Mouse (Mus musculus) T-helper 2 cell (primary cell): ENCODE data around the gene Ptprs.

Experiments
- in situ Hi-C: fragments of 300-600 bp; cut with MboI, MseI; formaldehyde crosslinking; loops from one replicate; pipeline ENCODE4 v1.15.1; 2025; ENCODE audit warnings: high pct_unique_total_duplicates

Ptprs gene

DNA sequence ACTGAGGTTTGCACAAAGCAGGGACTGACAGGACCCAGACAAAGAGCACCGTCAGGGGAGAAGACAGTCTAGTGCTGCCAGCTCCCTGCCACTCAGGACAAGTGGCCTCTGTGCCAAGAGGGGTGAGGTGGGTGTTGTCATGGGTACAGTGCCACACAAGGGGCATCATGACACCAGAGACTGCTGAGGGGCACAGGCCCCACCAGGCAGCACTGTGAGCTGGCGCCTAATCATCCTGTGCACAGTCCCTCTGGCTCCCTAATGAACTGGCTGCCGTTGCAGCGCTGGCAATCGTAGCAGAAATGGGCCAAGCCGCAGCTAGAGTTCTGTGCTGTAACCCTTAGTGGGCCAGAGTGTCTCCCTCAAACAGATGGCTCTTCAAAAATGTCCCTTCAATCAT lies 96.0 kb downstream of the Ptprs start:
- in situ Hi-C loops, result loop anchor here (10.0 kb wide), 1 partner anchor 275 kb away; the partner anchor contains the start of gene Plin4

DNA sequence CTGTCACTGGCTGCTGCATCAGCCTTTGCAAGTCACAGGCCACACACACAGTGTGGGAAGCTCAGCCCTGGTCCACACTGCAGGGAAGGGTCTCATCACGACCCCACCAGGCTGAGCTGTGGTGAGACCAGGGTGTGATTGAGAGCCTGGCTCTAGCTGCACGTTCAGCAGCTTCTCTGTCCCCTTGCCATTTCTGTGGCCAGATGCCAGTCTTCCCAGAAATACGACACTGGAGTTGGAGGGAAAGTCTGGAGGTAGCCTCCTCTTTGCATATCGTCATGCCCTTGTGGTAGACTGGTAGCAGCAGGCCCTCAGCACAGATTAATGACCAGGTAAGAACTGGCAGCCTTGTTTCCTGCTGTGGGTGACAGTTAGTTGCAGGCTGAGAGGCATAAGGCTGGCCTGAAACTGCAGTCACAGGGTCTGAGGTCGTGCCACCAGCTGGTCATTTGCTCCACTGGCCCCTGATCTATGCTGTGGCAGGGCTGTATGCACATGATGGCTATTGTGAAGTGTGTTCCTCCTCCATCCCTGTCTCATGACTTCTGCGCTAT lies 96.9 kb downstream of the Ptprs start:
- in situ Hi-C loops, result no loop called here

DNA sequence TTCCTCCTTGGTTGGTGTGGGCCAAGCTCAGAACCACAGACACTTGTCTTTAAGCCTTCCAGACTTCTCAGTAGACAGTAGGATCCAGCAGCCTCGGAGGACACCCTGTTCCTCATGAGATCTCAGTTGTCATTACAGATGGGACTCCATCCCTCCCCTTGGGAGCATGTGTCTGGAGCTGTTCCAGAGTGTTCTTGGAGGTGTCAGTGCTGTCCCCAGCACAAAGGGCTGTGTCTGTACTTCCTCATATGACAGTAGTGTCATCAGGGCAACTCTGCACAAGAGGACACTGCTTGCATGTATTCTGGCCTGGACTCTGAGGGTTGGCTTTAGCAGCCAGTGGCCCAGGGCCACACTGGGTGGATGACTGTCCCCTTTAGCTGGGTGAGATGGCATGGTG lies 101.4 kb downstream of the Ptprs start:
- in situ Hi-C loops, result no loop called here

DNA sequence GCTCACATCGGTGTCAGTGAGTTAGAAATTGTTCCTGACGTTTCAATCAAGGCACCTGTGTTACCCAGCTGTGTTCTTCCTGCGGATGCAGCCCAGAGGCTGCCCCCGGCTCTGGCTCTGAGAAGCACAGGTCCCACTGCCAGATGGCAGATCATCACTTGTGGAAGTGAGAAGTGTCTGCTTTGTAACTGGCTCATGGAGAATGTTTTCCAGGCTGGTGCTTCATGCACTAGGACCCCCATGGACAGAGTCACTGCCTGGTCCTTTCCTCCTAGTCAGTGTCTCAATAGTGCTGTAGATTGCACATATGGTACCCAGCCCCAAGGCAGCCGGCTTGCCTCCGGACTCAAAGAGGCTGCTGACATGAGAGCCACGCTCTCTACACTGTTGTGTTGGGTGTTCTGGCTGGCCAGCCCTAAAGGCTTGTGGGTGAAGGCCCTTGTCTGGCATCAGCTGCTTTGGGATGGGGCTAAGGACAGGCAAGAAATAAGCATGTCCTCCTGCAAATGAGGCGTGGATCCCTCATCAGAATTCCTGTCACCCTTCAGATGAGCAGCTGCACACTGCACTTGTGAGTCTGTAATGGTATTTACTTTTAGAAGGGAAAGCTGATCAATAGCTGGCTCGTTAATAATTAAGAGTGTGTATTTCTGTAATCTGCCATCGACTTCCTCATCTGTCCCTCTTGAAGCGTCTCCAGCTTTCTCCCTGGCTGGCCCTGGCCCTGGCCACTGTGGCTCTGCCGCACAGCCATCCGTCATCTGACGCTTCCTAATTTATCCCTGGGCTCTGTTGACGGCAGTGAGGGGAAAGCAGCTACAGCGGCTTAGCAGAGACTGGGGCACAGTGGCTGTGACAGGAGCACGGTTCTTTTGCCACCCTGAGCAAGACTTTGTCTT lies 102.9 kb downstream of the Ptprs start:
- in situ Hi-C loops, result no loop called here

DNA sequence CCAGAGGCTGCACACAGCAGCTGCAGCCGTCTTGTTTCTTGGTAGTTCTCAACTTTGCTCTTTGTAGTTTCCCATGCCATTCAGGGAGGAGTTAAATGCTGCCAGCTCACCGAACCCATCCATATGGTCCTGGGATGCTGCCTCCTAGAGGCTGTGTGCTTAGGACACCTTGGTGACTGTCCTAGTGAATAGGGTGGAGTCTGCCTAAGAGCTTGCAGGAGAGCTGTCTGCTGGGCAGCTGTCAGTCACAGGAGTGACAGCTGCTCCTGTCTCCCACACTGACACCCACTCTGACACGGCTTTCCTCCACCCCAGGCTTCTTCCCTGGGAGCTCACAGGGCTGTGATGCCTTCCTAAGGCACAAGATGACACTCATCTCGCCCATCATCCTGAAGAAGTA lies 104.2 kb downstream of the Ptprs start:
- in situ Hi-C loops, result no loop called here

DNA sequence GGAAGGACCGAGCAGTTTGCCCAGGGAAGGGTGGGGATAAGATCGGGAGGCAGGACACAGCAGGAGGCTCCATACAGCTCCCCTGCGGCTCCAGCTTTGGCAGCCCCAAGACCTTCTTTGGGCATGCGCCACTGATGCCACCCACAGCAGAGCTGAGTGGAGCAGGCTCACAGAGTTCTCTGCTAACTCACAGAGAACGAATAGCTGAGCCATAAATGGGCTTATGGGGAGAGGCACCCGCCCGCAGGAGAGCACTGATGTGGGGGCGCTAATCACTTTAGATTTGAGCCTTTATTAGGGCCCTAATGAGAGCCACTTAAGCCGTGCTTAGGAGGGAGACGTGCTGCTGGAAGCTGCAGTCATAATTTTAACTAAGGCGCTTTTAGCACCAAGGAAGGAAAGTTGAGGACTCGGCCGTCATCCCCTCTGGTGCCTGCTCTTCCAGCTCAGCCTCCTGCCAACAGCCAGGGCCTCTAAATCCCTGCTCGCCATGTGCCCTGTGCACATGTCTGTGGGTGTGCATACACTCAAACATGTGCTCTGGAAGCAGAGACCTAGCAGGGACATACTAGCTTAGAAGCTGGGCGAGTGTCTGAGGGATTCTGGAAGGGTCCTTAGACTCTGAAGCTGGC lies 105.1 kb downstream of the Ptprs start:
- in situ Hi-C loops, result no loop called here

DNA sequence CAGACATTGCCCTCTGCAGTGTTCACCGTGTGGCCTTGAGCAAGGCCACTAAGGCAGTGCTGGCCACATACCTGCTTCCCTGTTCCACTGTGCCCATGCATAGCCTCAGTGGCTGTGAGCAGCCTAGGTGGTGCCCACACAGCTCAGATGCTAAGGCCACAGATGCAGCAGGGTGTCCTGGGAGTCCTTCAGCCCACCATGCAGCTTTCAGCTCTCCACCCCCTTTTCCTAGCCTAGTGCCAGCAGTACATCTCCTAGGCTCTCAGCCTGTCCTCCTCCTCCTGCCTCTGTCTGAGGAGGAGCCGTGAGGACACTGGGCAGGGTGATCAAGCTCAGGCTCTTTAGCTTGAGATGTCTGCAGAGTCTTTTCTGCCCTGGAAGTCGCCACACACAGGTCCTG lies 106.2 kb downstream of the Ptprs start:
- in situ Hi-C loops, result no loop called here

DNA sequence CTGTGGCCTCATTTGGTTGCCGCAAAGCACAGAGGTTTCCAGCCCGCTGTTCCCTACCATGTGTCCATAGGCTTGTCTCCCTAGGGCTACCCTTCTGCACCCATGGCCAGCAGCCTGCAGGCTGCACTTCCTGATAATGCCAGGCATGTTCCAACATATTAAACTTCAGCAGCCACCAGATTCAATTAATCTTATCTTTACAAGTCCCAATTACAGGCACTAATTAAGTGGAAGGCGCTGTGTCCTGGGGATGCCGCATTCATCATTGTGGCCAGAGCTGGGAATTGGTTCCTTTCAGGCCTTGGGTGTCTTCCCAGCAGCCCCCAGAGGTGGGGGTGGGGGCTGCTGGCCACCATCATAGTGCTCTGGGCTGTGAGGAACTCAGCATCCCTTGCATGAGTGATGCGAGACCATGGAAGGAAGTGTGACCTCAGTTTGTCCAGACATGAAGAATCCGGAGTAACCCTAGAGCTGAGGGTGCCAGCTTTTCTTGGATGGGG lies 107.9 kb downstream of the Ptprs start:
- in situ Hi-C loops, result no loop called here

DNA sequence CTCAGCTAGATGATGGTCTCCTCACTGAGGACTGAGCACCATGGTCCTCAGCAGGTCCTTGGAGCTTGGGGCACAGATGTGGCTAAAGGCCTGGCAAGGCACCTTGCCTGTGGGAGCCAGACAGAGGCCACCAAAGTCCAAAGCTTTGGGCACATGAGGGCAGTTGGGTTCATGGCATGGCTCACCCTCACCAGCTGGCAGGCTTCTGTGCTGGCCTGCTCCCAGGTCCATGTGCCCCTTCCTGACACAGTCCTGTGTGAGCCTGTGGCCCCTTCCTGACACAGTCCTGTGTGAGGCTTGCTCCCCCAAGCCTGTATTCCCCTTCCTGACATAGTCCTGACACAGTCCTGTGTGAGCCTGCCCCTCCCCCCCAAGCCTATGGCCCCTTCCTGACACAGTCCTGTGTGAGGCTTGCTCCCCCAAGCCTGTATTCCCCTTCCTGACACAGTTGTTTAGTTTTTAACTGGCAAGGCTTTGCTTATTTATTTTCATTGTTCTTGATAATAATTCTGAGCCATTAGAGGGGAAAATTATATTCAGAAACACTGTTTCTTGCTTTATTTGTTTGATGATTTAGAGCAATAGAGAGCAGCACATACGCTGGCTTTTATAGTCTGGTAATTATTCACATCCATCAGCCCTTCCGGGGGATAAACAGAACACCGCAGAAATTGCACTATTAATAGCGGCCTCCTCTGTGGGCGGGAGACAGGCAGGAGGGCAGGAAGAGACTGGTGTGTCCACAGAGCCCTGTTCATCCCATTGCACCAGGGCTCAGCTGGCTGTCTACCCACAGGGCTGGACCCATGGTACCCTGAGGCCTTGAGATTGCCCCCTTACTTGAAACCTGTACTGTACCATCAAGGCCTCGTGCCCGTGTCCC lies 110.3 kb downstream of the Ptprs start:
- in situ Hi-C loops, result no loop called here
